Mouse (Mus musculus) MEL (cell line): ENCODE data around the gene Cry2. TPM values are rescaled to one million over a fixed set of nuclear protein-coding genes. Genes with fewer than 3 reads are reported as not detected.

Source experiments
- DNase-seq: peaks from one replicate; pipeline ENCODE4 v3.0.0; 2011; ENCODE audit warnings: low read depth, low spot score
- H3K27ac ChIP-seq: 2 replicates; pipeline ENCODE4 v1.5.1; 2012; ENCODE audit warnings: low read depth, mild to moderate bottlenecking, control low read depth, low read length, moderate library complexity; ENCODE audit not compliant: control insufficient read depth
- H3K27me3 ChIP-seq, 2 experiments: fragments of 150-350 bp in 1 of 2; sonication (generic) in 1 of 2; 2 replicates each; pipeline ENCODE4 v1.6.1; 2012; ENCODE audit warnings: low read length in 2 of 2, mild to moderate bottlenecking in 2 of 2, improper control_type of control experiment in 1 of 2, moderate library complexity in 1 of 2; ENCODE audit not compliant: insufficient read depth in 2 of 2, control insufficient read depth in 1 of 2
- H3K36me3 ChIP-seq, 2 experiments: 2 replicates each; pipeline ENCODE4 v1.6.1; 2012 to 2014; ENCODE audit warnings: low read length in 2 of 2, improper control_type of control experiment in 1 of 2, inconsistent platforms in 1 of 2, mild to moderate bottlenecking in 1 of 2; ENCODE audit not compliant: insufficient read depth in 2 of 2, control insufficient read depth in 1 of 2
- H3K4me1 ChIP-seq, 2 experiments: fragments of 150-350 bp in 1 of 2; sonication (generic) in 1 of 2; 2 replicates each; pipeline ENCODE4 v1.6.1; 2012; ENCODE audit warnings: low read length in 2 of 2, improper control_type of control experiment in 1 of 2, mild to moderate bottlenecking in 1 of 2; ENCODE audit not compliant: insufficient read depth in 2 of 2, control insufficient read depth in 1 of 2
- H3K4me3 ChIP-seq, 2 experiments: fragments of 150-350 bp in 1 of 2; sonication (generic) in 1 of 2; 2 replicates each; pipeline ENCODE4 v1.5.1; 2012; ENCODE audit warnings: low read depth in 2 of 2, low read length in 2 of 2, mild to moderate bottlenecking in 2 of 2, moderate library complexity in 2 of 2, control low read depth in 1 of 2, improper control_type of control experiment in 1 of 2; ENCODE audit not compliant: control insufficient read depth in 1 of 2, insufficient read depth in 1 of 2
- H3K79me2 ChIP-seq: 2 replicates; pipeline ENCODE4 v1.6.1; 2012; ENCODE audit warnings: mild to moderate bottlenecking, low read length, moderate library complexity; ENCODE audit not compliant: control insufficient read depth, poor library complexity, insufficient read depth
- H3K9ac ChIP-seq: 2 replicates; pipeline ENCODE4 v1.6.1; 2012; ENCODE audit warnings: low read depth, mild to moderate bottlenecking, control low read depth, low read length, moderate library complexity; ENCODE audit not compliant: control insufficient read depth, poor library complexity, severe bottlenecking
- H3K9me3 ChIP-seq: fragments of 150-350 bp; sonication (generic); replicated peaks from 2 replicates; pipeline ENCODE4 v1.6.1; 2012; ENCODE audit warnings: mild to moderate bottlenecking, low read length, improper control_type of control experiment, moderate library complexity; ENCODE audit not compliant: insufficient read depth
- BHLHE40 ChIP-seq: IDR thresholded peaks from 2 replicates; pipeline ENCODE4 v1.6.1; 2012; ENCODE audit warnings: low read depth, mild to moderate bottlenecking, inconsistent platforms, low read length, improper control_type of control experiment, borderline replicate concordance
- CHD1 ChIP-seq: IDR thresholded peaks from 2 replicates; pipeline ENCODE4 v1.6.1; 2012; ENCODE audit warnings: low read depth, mild to moderate bottlenecking, inconsistent platforms, low read length, improper control_type of control experiment
- CHD2 ChIP-seq: IDR thresholded peaks from 2 replicates; pipeline ENCODE4 v1.6.1; 2011; ENCODE audit warnings: low read length, improper control_type of control experiment
- CTCF ChIP-seq, 3 experiments: IDR thresholded peaks in 2 of 3; conservative IDR thresholded peaks in 1 of 3; 2 replicates each; pipeline ENCODE4 v1.5.1; 2011 to 2012; ENCODE audit warnings: low read length in 3 of 3, low read depth in 2 of 3, mild to moderate bottlenecking in 2 of 3, improper control_type of control experiment in 1 of 3, inconsistent platforms in 1 of 3, mixed read lengths in 1 of 3, moderate library complexity in 1 of 3; ENCODE audit not compliant: control insufficient read depth in 1 of 3, insufficient read depth in 1 of 3, poor library complexity in 1 of 3, severe bottlenecking in 1 of 3
- E2F4 ChIP-seq: IDR thresholded peaks from 2 replicates; pipeline ENCODE4 v1.6.1; 2011; ENCODE audit warnings: low read depth, low read length, improper control_type of control experiment, borderline replicate concordance
- ELF1 ChIP-seq: IDR thresholded peaks from 2 replicates; pipeline ENCODE4 v1.6.1; 2014; ENCODE audit warnings: low read depth, mild to moderate bottlenecking, inconsistent platforms, low read length, improper control_type of control experiment, moderate library complexity
- ETS1 ChIP-seq: IDR thresholded peaks from 2 replicates; pipeline ENCODE4 v1.6.1; 2012; ENCODE audit warnings: low read depth, mild to moderate bottlenecking, inconsistent platforms, low read length, improper control_type of control experiment, moderate library complexity
- MAZ ChIP-seq: IDR thresholded peaks from 2 replicates; pipeline ENCODE4 v1.6.1; 2012; ENCODE audit warnings: low read depth, mild to moderate bottlenecking, inconsistent platforms, low read length, improper control_type of control experiment
- MEF2A ChIP-seq: IDR thresholded peaks from 2 replicates; pipeline ENCODE4 v1.6.1; 2014; ENCODE audit warnings: low read depth, mild to moderate bottlenecking, inconsistent platforms, low read length, improper control_type of control experiment; ENCODE audit not compliant: poor library complexity, insufficient replicate concordance, severe bottlenecking; ENCODE audit errors: extremely low read depth
- MYC ChIP-seq: IDR thresholded peaks from 2 replicates; pipeline ENCODE4 v1.6.1; 2011; ENCODE audit warnings: low read depth, mild to moderate bottlenecking, low read length, improper control_type of control experiment, moderate library complexity
- NELFE ChIP-seq: IDR thresholded peaks from 2 replicates; pipeline ENCODE4 v1.6.1; 2011; ENCODE audit warnings: low read depth, low read length, improper control_type of control experiment
- NRF1 ChIP-seq: IDR thresholded peaks from 2 replicates; pipeline ENCODE4 v1.6.1; 2014; ENCODE audit warnings: low read depth, mild to moderate bottlenecking, inconsistent platforms, low read length, improper control_type of control experiment, moderate library complexity; ENCODE audit not compliant: poor library complexity, insufficient read depth, severe bottlenecking
- POLR2AphosphoS5 ChIP-seq: IDR thresholded peaks from 2 replicates; pipeline ENCODE4 v1.6.1; 2012; ENCODE audit warnings: low read depth, borderline replicate concordance, mild to moderate bottlenecking, inconsistent platforms, low read length, moderate library complexity, mixed read lengths
- RAD21 ChIP-seq: IDR thresholded peaks from 2 replicates; pipeline ENCODE4 v1.6.1; 2011; ENCODE audit warnings: mild to moderate bottlenecking, low read depth, low read length, improper control_type of control experiment
- RCOR1 ChIP-seq: IDR thresholded peaks from 2 replicates; pipeline ENCODE4 v1.6.1; 2012; ENCODE audit warnings: low read depth, mild to moderate bottlenecking, inconsistent platforms, low read length, improper control_type of control experiment
- TAL1 ChIP-seq: IDR thresholded peaks from 2 replicates; pipeline ENCODE4 v1.6.1; 2012; ENCODE audit warnings: mild to moderate bottlenecking, inconsistent platforms, low read length, moderate library complexity, mixed read lengths
- USF2 ChIP-seq, 2 experiments: IDR thresholded peaks; 2 replicates each; pipeline ENCODE4 v1.6.1; 2011 to 2012; ENCODE audit warnings: improper control_type of control experiment in 2 of 2, low read length in 2 of 2, borderline replicate concordance in 1 of 2, inconsistent platforms in 1 of 2, low read depth in 1 of 2, mild to moderate bottlenecking in 1 of 2; ENCODE audit not compliant: insufficient read depth in 1 of 2
- polyA plus RNA-seq, 2 experiments: library from polyadenylated mRNA; stranded (reverse) in 1 of 2; unstranded in 1 of 2; fragments of >175 nt in 1 of 2; fragments of >200 nt in 1 of 2; gene quantifications; 2 replicates each; pipeline versions ENCODE4 v1.2.1 to v1.2.4; 2012; ENCODE audit warnings: low replicate concordance in 2 of 2, low read depth in 1 of 2; ENCODE audit not compliant: insufficient read length in 2 of 2, insufficient read depth in 1 of 2, missing spikeins in 1 of 2
- total RNA-seq: library from RNA; depleted of rRNA; stranded (reverse); fragments of 300-350 nt; gene quantifications from 2 replicates; pipeline ENCODE4 v1.2.3, GENCODE M21; 2012

Cry2 gene
- total and polyA plus RNA-seq, 3 experiments = 13.3 to 36.2 TPM; not detected in 1

GRCm38 (mm10) chr2:92391703-92392317 is 42.0 kb downstream of the Cry2 start:
- no peaks in the 10 kb centered on the region for H3K27me3 ChIP-seq
- H3K4me1 ChIP-seq = peaks cover 9 to 21% of the 10 kb centered on the region in 2 experiments
- DNase-seq = no peak
- TF ChIP-seq MYC (no peak), ETS1 (no peak), CHD2 (no peak), MAZ (no peak)
- H3K36me3 ChIP-seq = peaks cover 0 to 11% of the 10 kb centered on the region in 2 experiments; a peak in 2 of 4 replicates
- no peak overlapping the region for H3K4me3 ChIP-seq
- H3K9ac ChIP-seq = no peak overlapping the region
- no peaks in the 10 kb centered on the region for H3K79me2 ChIP-seq
- H3K9me3 ChIP-seq = no peaks in the 10 kb centered on the region
- no peak overlapping the region for H3K27ac ChIP-seq

GRCm38 (mm10) chr2:92391116-92391515 is 42.7 kb downstream of the Cry2 start:
- no peak overlapping the region for H3K27ac ChIP-seq
- no peaks in the 10 kb centered on the region for H3K27me3 ChIP-seq
- H3K9me3 ChIP-seq = no peaks in the 10 kb centered on the region
- TF ChIP-seq CTCF (IDR thresholded peaks at IDR 0.05 in 2 of 3, conservative IDR thresholded peaks at IDR 0.05 in 1 of 3; ENCODE audit: control insufficient read depth in 1 of 3, insufficient read depth in 1 of 3, low read depth in 2 of 3, low read length in 3 of 3, poor library complexity in 1 of 3, severe bottlenecking in 1 of 3) (no peak), E2F4 (no peak), ELF1 (no peak), MEF2A (no peak), TAL1 (no peak), POLR2AphosphoS5 (no peak), CHD2 (no peak), BHLHE40 (no peak), NRF1 (no peak), CHD1 (no peak), RCOR1 (no peak), USF2 (IDR thresholded peaks at IDR 0.05; ENCODE audit: borderline replicate concordance in 1 of 2, insufficient read depth in 1 of 2, low read depth in 1 of 2, low read length in 2 of 2) (no peak), NELFE (no peak), RAD21 (no peak)
- TF ChIP-seq, all 39 proteins: peak for 0
- no peak overlapping the region for H3K4me3 ChIP-seq
- H3K9ac ChIP-seq = no peak overlapping the region
- peaks cover 9 to 21% of the 10 kb centered on the region in 2 experiments for H3K4me1 ChIP-seq
- H3K79me2 ChIP-seq = no peaks in the 10 kb centered on the region
- H3K36me3 ChIP-seq = peaks cover 0 to 11% of the 10 kb centered on the region in 2 experiments; a peak in 2 of 4 replicates
- DNase-seq = no peak
